8 mouse cellular contexts compared by ENCODE assay signal in genomic region chr3:121884328-121885248, GRCm38 (mm10).
DNase-seq lines count a peak whose midpoint lies in the region; ATAC-seq lines count a peak whose summit lies in the region.

No protein-coding gene starts in this region.

- H3K36me3 ChIP-seq in hindbrain, embryonic 12.5 days, result no peaks in the 10 kb centered on the region

- H3K4me2 ChIP-seq in hindbrain, embryonic 12.5 days (replicated peaks), result peak overlapping the region; percentile 25; the same call in 1 of the 2 replicates

- H3K27me3 ChIP-seq in hindbrain, embryonic 12.5 days, result peaks cover 19% of the 10 kb centered on the region

- 0 out of 2 replicates have a peak, but pooled peaks cover 2% of the 10 kb centered on the region for H3K4me1 ChIP-seq in hindbrain, embryonic 12.5 days

- H3K4me3 ChIP-seq in hindbrain, embryonic 12.5 days, result no peak overlapping the region

- peak; percentile 93 for DNase-seq in MN1 (ENCODE audit: low spot score)
- peak; percentile 97 for DNase-seq in cerebellum, adult 9-10 months
- peak; percentile 71 to 86 for DNase-seq in frontal cortex, postnatal 10 days (ENCODE audit: low spot score in 2 of 2)
- DNase-seq in layer of hippocampus, postnatal 10 days (ENCODE audit: low spot score in 2 of 2), result peak; percentile 93 to 94
- DNase-seq in lung, postnatal 14 days, result peak; percentile 94
- peak; percentile 89 for DNase-seq in retina, adult 2 months (ENCODE audit: low read depth, low spot score)
- peak; percentile 79 to 83 for DNase-seq in thymus, postnatal 36 days

- H3K27ac ChIP-seq in hindbrain, embryonic 12.5 days, result no peak overlapping the region

- no peak overlapping the region for H3K9ac ChIP-seq in hindbrain, embryonic 12.5 days

- no peaks in the 10 kb centered on the region for H3K9me3 ChIP-seq in hindbrain, embryonic 12.5 days (replicated peaks)

- ATAC-seq in hindbrain, embryonic 12.5 days (ENCODE audit: low FRiP score), result peak; percentile 61

- WGBS in hindbrain, embryonic 12.5 days, result 23% methylated on average over 18 of the region's 18 CpGs
